Mouse (Mus musculus) G1E-ER4 (cell line): Measurements from ENCODE around the gene Zfp109. TPM values are rescaled to one million over a fixed set of nuclear protein-coding genes. Genes with fewer than 3 reads are reported as not detected.

Experiments used
- GATA1 ChIP-seq: IDR thresholded peaks from one replicate; pipeline ENCODE4 v1.8.0; 2012; ENCODE audit warnings: low read length, inconsistent platforms
- polyA plus RNA-seq: library from polyadenylated mRNA; stranded (reverse); fragments of >175 nt; gene quantifications from 2 replicates; pipeline ENCODE4 v1.2.3, GENCODE M21; 2012

Gene Zfp109
- polyA plus RNA-seq, 1 experiment, result 0.31 TPM

- no peak for TF ChIP-seq GATA1
These were observed 16.6 kb upstream of the Zfp109 start for GRCm38 (mm10) chr7:24253779-24254615.

DNA sequence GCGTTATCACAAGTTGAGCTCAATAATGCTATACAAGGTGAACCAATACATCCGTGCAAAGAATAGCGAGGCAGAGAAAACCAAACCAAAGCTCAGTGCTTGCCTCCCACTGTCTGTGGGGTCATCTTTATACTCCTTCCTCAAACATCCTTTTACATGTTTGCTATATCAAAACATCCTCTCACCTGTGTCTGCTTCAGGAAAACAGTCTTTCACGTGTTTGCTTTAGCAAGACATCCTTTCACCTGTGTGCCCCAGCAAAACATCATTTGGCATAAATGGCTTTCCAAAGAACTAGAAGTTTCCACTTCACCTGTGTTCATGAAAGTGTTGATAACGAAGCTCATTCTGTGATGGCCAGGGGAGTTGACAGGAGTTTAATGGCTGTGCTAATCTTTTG is 26.0 kb downstream of the Zfp109 start, which contains the start of gene Zfp111:
Gene Zfp111, minus strand, starts transcription at position 101 of the 400 bp plus-strand sequence.
- no peak for TF ChIP-seq GATA1

- no peak for TF ChIP-seq GATA1
These were observed 27.1 kb downstream of the Zfp109 start for GRCm38 (mm10) chr7:24210296-24210695.

- no peak for TF ChIP-seq GATA1
These were observed 29.0 kb downstream of the Zfp109 start for GRCm38 (mm10) chr7:24208282-24208886.

DNA sequence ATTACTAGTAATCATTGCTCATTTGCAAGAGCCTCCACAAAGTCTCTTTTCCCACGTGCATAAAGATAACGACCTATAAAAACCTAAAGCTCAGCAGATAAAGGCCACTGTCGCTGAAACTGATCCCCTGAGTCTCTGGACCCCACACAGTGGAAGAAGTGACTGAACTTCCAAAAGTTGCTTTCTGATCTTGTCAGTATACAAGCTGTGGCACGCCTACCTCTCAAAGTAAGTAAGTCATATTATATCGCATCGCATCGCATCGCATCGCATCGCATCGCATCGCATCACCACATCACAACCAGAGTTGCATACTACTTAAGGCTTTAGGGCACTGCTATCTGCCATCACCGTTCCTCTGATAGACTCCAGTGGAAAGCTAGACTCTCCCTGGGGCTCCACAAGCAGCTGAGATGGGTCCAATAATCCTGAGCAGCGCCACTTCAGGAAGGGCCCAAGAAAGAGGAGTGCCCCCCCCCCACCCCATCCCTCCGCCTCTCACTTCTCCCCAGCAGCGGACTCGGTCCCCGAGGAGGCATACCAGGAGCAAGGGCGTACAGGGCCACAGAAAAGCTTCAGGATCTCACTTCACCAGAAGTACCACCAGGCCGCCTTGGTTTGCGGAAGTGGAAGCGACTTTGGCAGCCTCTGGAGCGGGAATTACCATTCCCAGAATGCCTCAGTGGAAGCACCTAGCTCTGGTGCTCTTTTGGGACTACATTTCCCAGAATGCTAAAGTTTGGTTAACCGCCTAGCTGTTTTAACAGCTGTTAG is 29.7 kb downstream of the Zfp109 start:
- no peak for TF ChIP-seq GATA1

DNA sequence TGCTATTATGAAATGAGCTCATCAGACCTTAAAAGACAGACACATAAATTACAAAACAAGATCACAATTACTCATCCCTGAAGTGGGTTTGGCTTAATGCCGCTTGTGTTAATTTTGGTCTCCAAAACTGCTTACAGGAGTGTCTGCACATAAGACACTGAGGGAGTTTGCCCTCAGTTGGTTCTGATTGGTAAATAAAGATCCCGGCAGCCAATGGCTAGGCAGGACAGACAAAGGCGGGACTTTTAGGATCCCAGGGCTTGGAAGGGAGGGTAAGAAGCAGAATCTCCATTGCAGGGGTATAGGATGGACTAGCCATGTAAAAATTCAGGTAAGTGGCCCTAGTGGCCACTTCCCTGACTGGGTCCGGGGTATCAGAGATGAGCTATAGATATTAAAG is 40.4 kb downstream of the Zfp109 start:
- no peak for TF ChIP-seq GATA1

- no peak for TF ChIP-seq GATA1
These were observed 44.2 kb downstream of the Zfp109 start for GRCm38 (mm10) chr7:24193157-24193556.

DNA sequence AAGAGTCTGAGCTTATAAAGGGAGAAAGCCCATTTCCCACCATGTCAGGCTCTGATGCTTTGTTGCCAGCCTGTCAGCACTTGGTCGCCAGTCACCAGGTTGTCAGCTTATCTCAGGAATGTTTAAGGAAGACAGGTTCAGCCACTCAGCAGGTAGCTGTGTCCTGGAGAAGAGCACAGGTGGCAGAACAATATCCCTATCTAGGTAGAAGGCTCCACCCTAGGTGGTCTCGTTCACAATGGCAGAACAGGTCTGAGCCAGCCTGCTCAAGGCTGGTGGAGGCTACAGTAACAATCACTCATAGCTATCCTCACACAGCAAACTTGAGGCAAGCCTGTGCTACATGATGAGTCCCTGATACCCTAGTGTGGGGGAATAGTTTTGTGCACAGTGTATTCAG is 46.0 kb downstream of the Zfp109 start:
- no peak for TF ChIP-seq GATA1

- TF ChIP-seq GATA1, result no peak
These were observed 47.8 kb downstream of the Zfp109 start for GRCm38 (mm10) chr7:24189571-24189944.

DNA sequence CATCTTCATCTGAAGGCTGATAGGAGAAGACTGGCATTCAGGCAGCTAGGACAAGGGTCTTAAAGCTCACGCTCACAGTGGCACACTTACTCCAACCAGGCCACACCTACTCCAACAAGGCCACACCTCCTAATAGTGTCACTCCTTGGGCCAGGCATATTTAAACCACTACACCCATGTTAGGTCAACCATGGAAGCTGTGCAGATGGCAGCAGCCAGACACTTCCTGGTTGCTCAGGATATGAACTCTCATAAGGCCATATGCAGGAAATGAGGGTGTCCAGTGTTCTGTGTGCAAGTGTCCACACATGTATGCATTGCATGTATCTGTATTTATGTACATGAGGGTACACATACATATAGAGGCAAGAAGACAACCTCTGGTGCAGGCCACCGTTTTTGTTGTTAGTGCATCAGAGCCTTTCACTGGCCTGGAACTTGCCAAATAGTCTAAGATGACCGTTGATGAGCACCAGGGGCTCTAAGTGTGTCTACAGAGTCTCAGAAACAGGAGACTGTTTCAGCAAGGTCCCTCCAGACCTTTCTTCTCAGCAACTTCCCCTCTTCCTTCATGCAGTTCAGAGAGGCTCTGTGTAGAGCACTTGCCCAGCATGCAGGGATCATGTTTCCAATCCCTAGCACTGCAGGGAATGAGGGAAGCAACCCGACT is 48.3 kb downstream of the Zfp109 start:
- no peak for TF ChIP-seq GATA1

- TF ChIP-seq GATA1, result no peak
These were observed 49.7 kb downstream of the Zfp109 start for GRCm38 (mm10) chr7:24187611-24188010.

Other genes starting within 250 kb of the Zfp109 start
- gene V1rd19, start 235.9 kb downstream of the Zfp109 start, polyA plus RNA-seq, result not detected in 2 replicates
- gene Vmn1r183, start 184.3 kb downstream of the Zfp109 start, polyA plus RNA-seq, result not detected in 2 replicates
- gene Zfp180, start 155.6 kb downstream of the Zfp109 start, polyA plus RNA-seq, result 12.0 and 14.5 TPM in 2 replicates
- 0.05 TPM in 2 replicates for gene Zfp112, start 125.2 kb downstream of the Zfp109 start, polyA plus RNA-seq
- 3.2 and 3.6 TPM in 2 replicates for gene Zfp235, start 103.4 kb downstream of the Zfp109 start, polyA plus RNA-seq
- gene Zfp114, start 62.5 kb downstream of the Zfp109 start, polyA plus RNA-seq, result not detected in 2 replicates
- 0.37 and 0.95 TPM in 2 replicates for gene Zfp111, start 26.1 kb downstream of the Zfp109 start, polyA plus RNA-seq
- 0.08 and 0.09 TPM in 2 replicates for gene Zfp108, start 17.2 kb upstream of the Zfp109 start, polyA plus RNA-seq
- gene Zfp93, start 32.9 kb upstream of the Zfp109 start, polyA plus RNA-seq, result 2.0 and 2.2 TPM in 2 replicates
- gene Zfp61, start 63.7 kb upstream of the Zfp109 start, polyA plus RNA-seq, result 7.2 and 9.2 TPM in 2 replicates
- 5.0 and 5.9 TPM in 2 replicates for gene Zfp94, start 79.1 kb upstream of the Zfp109 start, polyA plus RNA-seq
- gene Tescl, start 96.4 kb upstream of the Zfp109 start, polyA plus RNA-seq, result not detected in 2 replicates
- not detected in 2 replicates for gene Lypd5, start 111.6 kb upstream of the Zfp109 start, polyA plus RNA-seq
- gene Kcnn4, start 132.7 kb upstream of the Zfp109 start, polyA plus RNA-seq, result 72.1 and 73.9 TPM in 2 replicates
- 68.9 and 82.0 TPM in 2 replicates for gene Smg9, start 162.1 kb upstream of the Zfp109 start, polyA plus RNA-seq
- gene Irgc1, start 214.7 kb upstream of the Zfp109 start, polyA plus RNA-seq, result 0.06 and 0.15 TPM in 2 replicates
- not detected in 2 replicates for gene Plaur, start 224.9 kb upstream of the Zfp109 start, polyA plus RNA-seq
- gene Cadm4, start 244.5 kb upstream of the Zfp109 start, polyA plus RNA-seq, result 0.05 and 0.08 TPM in 2 replicates